Mouse (Mus musculus) embryonic fibroblast, embryonic 13.5 days (primary cell): ENCODE results near the gene Vmn1r205.
"Not testable (repeated sequence)": the region's sequence is repeated elsewhere in the genome, so short reads cannot be mapped to it uniquely, and the experiment has no call there.

Experiments used
- CTCF ChIP-seq: IDR thresholded peaks from 2 replicates; pipeline ENCODE4 v1.5.1; 2011; ENCODE audit warnings: mild to moderate bottlenecking, control low read depth, low read length, moderate library complexity, borderline replicate concordance; ENCODE audit not compliant: insufficient read depth
- POLR2A ChIP-seq: IDR thresholded peaks from 2 replicates; pipeline ENCODE4 v1.6.1; 2011; ENCODE audit warnings: low read depth, mild to moderate bottlenecking, control low read depth, low read length, moderate library complexity

DNA sequence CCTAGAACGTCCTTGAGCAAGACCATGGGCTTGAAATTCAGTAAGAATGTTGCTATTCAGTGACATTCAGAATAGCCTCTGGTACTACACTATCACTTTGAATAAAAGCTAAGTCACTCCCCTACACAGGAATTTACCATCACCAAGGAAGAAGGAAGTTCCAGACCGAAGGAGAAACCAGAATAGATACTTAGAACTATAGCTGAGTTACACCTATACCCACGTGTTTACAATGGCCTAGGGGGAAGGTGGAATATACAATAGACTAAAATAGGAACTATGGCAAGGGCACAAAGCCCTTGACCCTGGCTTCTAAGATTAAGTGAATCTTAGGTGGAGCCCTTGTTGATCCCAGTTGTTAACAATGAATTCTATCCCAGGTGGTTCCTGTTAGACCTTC lies 17.9 kb downstream of the Vmn1r205 start:
- not testable (repeated sequence) for TF ChIP-seq CTCF, POLR2A
